Mouse (Mus musculus) megakaryocyte progenitor cell, adult 5-6 weeks (primary cell): ENCODE measurements around the gene Med27. TPM values are rescaled to one million over a fixed set of nuclear protein-coding genes. Genes with fewer than 3 reads are reported as not detected.

Experiments used
- ATAC-seq: replicated peaks from 2 replicates; pipeline ENCODE4 v1.8.0; 2016; ENCODE audit warnings: mild to moderate bottlenecking, moderate TSS enrichment, inconsistent platforms; ENCODE audit not compliant: poor library complexity
- total RNA-seq, 2 experiments: library from RNA; stranded (forward) in 1 of 2; stranded (reverse) in 1 of 2; fragments of 157-497, 149-512 nt in 1 of 2; fragments of 200-1000 nt in 1 of 2; gene quantifications; 2 replicates each; pipeline versions ENCODE4 v1.2.3 to v1.2.4; 2015 to 2017

The Med27 gene
- total RNA-seq (2015) (35.1 and 40.7 TPM in 2 replicates), total RNA-seq (2017) (15.5 and 22.0 TPM in 2 replicates)

GRCm38 (mm10) chr2:29346629-29347271, at the start of gene Med27:
TSS of gene Med27 (plus strand) at chr2:29346819.
- peak; percentile 100 for ATAC-seq

DNA sequence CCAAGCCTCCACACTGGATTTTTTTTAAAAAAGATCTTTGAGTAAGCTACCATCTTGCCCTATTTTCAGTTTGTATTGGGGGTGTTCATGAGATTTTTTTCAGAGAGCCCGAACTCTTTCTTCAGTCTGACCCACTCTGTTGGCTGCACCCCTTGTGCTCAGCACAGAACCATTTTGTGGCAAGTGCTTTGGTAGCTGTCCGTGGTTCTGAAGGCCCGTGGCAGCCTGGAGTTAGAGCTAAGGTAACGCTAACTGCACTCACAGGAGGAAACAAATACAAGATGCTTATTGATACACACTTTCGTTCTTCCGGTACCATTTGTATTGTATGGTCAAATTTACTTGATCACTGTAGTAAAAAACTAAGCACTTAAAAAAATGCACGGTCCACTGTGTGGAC, 36.7 kb upstream of the Med27 start:
- no peak for ATAC-seq

DNA sequence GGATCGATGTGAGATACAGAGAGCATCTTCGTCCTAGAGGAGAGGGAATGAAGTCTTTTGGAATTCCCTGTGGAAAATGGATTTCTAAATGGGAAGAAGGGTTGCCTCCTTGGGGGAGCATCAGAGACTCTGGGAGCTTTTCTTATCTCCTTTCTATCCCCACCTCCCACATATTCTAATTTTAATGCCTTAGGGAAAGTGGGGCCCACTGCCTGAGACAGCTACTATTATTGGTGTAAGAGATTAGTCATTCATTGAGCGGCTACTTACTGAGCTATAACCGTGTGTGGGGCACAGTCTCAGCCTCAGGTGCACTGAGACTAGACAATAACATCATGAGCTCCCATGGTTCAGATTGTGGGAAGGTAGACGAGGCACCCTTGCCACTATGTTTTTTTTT, 34.6 kb upstream of the Med27 start:
- no peak for ATAC-seq

DNA sequence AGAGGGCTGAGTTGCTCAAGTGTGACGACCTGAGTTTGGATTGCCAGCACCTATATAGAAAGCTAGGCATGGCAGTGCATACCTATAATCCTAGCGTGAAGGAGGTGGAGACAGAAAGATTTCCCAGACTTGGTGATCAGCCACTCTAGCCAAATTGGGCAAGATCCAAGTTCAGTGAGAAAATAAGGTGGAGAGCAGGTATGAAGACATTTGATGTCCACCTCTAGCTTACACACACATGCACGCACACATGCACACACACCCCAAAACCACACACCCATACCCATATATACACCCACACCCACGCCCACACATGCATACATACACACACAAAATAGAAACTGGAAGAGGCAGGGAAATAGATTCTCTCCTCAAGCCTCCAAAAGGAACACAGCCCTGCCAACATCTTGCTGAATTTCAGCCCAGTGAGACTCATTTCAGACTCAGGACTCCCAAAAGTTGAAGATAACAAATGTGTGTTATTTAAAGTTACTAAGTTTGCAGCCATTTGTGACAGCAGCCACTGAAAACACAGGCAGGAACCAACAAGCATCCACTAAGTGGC, 28.6 kb upstream of the Med27 start:
- no peak for ATAC-seq

GRCm38 (mm10) chr2:29318596-29318995, 28.0 kb upstream of the Med27 start:
- no peak for ATAC-seq

- ATAC-seq = no peak
Measured at GRCm38 (mm10) chr2:29320229-29320751, 26.3 kb upstream of the Med27 start.

DNA sequence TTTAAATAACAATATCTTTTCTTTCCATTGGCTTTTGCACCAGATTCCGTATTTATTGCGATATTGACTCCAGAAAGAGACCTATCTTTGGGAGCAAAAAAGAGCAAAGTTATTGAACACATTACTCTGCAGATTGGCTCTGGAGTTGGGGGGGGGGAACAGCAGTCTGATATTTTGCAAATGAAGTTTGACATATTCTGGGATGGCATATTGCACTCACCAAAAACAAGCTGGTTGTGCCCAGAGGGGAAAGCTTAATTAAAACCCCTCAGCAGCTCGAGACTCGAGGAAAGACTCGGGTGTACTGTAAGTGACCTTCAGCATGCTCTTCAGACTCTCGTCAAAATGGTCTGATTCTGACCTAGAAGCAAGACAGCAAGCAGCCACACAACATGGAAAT, 25.8 kb upstream of the Med27 start:
- ATAC-seq = no peak

DNA sequence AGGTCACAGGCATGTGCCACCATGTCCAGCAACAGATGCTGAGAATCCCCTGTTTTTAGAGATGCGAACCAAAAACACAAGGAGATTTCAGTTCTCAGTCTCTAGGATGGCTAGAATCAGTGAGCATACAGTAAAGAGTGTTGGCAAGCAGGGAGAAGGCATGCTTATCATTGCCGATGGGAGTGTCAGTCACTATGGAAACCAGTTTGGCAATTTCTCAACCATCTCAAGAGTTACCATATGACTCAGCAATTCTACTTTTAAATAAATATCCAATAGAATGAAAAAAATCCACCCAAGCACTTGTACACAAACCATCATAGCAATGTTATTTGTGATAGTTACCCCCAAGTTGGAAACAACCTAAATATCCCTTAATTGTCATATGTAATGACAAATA, 22.2 kb upstream of the Med27 start:
- ATAC-seq = peak; percentile 37; the same call in 1 of the 2 replicates

- no peak for ATAC-seq
Measured at GRCm38 (mm10) chr2:29330471-29330870, 16.1 kb upstream of the Med27 start.

DNA sequence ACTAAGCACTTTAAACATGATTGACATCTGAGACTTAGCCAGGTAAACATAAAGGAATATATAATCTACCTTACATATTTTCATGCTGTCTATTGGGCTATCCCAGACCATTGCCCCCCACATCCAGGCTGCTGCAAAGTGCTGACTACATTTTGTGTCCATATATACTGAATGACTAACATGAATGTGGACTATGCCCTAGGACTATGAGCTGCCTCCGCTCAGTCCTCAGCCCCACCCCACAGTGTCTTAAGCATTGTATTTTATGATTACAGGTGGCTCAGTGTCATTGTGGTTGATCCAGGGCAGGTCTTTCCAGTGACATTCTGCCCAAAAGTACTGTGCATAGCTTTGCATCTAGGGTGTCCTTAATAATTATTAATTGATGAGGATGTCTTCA, 8.2 kb upstream of the Med27 start:
- no peak for ATAC-seq

GRCm38 (mm10) chr2:29358696-29359375, 12.2 kb downstream of the Med27 start:
- ATAC-seq = no peak

DNA sequence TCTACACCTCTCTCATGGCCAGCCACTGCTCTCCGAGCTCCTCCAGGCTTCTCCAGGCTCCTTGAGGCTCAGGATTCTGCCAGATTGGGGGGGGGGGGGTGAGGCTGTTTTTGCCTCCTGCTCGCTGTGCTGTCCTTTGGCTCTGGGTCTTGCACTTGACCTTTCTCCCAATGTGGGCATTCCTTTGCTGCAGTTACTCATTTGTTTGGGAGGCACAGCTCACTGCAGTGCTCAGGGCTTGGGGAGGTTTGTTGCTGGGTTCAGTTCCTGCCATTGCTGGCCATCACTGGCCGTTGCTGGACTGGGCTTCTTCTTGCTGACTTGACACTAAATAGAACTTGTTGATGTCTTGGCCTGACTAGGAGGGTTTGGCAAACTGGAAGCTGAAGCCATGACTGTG, 14.3 kb downstream of the Med27 start:
- ATAC-seq = no peak

DNA sequence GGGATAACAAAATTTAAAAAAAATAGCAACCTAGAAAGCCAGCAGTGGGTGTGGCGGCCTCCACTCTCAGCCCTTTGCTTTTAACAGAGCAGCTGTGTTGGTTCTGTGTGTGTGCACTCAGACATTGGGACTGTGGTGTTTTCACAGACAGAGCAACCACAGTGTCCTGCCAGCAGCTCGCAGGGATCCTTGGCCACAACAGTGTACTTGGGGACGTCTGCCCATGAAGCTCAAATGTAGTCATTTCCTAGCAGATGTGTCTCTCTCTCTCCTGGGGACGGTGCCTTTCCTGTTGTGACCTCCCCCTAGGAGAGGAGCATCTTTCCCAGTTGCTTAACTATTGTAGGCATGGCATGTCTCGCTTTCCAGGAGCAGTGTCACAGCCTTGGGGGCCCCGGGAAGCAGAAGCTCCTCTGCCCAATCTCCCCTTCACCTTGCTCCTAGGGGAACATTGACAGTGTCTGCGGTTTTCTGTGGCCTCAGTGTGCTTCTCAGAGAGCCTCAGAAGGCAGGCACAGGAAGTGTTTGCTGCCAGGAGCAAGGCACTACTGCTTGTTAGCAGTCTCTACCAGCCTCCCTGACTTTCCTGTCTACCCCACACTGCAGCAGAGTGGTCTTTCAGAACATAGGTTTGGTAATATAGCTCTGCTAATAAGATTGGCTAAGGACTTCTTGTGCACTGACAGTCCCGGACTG, 18.5 kb downstream of the Med27 start:
- no peak for ATAC-seq

DNA sequence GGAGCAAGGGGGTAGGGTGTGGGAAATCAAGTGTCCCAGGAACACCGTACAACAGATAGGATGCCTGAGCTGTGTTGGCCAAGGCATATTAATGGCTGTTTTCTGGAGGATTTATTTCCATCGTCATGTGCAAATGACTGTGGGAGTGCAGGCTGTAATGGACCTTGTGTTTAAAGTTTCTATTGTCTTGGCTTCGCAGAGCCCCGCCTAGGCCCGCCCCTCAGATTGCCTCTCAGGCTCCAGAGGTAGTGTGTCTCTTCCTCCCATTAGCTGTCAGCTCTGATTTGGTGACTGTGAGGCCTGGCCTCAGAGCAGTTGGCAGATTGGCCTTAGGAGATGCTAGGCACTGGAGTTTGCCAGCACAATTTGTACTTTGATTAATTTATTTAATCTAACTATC, 22.1 kb downstream of the Med27 start:
- ATAC-seq = no peak

DNA sequence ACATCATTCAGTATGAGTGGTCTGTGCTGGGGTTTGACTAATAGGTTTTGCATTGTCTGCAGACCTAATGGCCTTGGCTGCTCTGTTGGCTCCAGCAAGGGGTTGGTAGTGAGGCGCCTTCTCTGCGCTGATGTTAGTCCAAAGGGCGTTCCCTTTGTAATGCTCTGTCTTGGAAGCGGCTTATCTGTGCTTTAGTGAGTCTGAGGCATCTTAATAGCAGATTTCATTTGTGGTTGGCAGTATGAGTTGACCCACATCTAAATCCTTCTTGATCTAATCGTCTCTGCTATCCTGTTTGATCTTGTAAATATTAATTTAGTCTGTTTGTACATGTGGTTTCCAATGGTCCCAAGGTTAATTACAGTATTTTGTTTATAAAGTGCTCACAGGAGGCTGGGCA, 25.6 kb downstream of the Med27 start:
- no peak for ATAC-seq

DNA sequence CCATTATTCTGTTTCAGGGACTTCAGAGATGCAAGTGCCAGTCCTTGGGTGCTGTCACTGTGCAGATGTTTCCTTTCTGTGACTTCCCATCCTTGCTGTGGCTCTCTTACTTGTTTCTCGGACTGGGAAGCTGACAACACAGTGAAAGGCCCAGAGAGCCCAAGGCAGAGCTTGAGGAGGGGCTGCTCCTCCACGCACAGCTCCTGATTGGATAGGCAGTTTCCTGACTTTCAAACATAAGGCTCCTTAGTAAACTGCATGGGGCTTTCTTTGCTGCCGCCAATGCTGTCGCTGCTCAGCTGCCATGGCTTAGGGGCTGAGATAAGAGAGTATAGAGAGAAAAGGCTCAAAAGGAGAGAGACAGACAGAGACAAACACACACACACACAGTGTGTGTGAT, 35.1 kb downstream of the Med27 start:
- ATAC-seq = no peak

GRCm38 (mm10) chr2:29382583-29382982, 36.0 kb downstream of the Med27 start:
- no peak for ATAC-seq

DNA sequence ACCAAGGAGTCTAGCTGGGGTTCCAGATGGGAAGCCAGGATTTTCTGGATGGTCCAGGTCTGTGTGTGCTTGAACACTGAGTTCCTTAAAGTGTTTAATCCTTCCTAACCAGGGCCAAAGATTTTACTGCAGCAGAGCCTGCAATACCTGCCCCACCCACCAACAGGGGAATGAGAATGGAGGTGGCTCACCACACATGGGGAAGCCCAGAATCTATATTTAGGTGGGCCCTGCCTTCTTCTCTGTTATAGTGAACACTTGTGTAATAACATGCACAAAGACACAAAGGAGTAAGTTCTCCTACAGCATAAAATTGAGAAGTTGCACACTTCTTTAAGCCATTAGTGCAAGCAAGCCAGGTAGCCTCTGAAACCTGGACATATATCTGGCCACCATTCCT, 36.5 kb downstream of the Med27 start:
- ATAC-seq = no peak

- ATAC-seq = no peak
Measured at GRCm38 (mm10) chr2:29385405-29385804, 38.8 kb downstream of the Med27 start.

- ATAC-seq = no peak
Measured at GRCm38 (mm10) chr2:29387268-29387667, 40.6 kb downstream of the Med27 start.

GRCm38 (mm10) chr2:29388937-29389336, 42.3 kb downstream of the Med27 start:
- ATAC-seq = no peak

DNA sequence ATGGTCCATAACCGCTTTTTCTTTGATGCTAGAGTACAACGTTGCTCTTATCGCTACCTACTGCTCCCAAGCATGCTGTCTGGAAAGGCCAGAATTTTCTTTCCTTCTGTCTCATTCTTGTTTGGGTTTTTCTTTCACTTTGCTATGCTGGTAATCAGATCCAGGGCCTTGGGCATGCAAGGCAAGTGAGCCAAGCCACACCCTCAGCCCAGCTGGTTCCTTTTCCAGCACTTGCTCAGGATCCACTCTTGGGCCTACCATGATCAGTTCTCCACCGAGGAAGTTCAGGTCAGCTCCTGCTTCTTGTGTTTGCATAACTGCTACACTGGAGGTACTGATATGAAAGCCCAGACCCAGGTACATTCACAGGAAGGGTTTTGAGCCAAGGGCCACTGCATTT, 44.5 kb downstream of the Med27 start:
- no peak; the same call in 1 of the 2 replicates for ATAC-seq
